Comparison of ENCODE assay signal across 8 mouse cellular contexts in genomic region chr10:94931961-94932832, GRCm38 (mm10). TPM values are rescaled to one million over a fixed set of nuclear protein-coding genes. Genes with fewer than 3 reads are reported as not detected.
DNase-seq lines count a peak whose midpoint lies in the region; ATAC-seq and TF ChIP-seq lines count a peak whose summit lies in the region.

No protein-coding gene starts in this region.

- peak overlapping the region; percentile 56 for H3K27ac ChIP-seq in heart, embryonic 16.5 days (ENCODE audit: low read length)
- H3K27ac ChIP-seq in liver, adult 2 months (replicated peaks; ENCODE audit: insufficient read depth, low read depth, low read length), result peak overlapping the region; percentile 39
- peak overlapping the region; percentile 67; the same call in 1 of the 2 replicates for H3K27ac ChIP-seq in stomach, embryonic 14.5 days (ENCODE audit: low read length)

- no peaks in the 10 kb centered on the region; the same call in 1 of the 2 replicates for H3K4me1 ChIP-seq in heart, embryonic 16.5 days (ENCODE audit: control insufficient read depth, insufficient read depth, low read length)
- peaks cover 7% of the 10 kb centered on the region for H3K4me1 ChIP-seq in liver, adult 2 months (ENCODE audit: control insufficient read depth, insufficient read depth, low read length)
- H3K4me1 ChIP-seq in stomach, embryonic 14.5 days (ENCODE audit: control insufficient read depth, insufficient read depth, low read length), result peaks cover 4% of the 10 kb centered on the region; the same call in 1 of the 2 replicates

- peak; percentile 91 for ATAC-seq in heart, embryonic 16.5 days (replicated peaks; ENCODE audit: extremely low read depth, insufficient read depth, low FRiP score)
- ATAC-seq in stomach, embryonic 14.5 days (ENCODE audit: insufficient number of reproducible peaks, insufficient read depth, low FRiP score, low read depth), result peak; percentile 94; the same call in 1 of the 2 replicates
- ATAC-seq in cerebellum, adult (ENCODE audit: insufficient number of reproducible peaks, low FRiP score, low TSS enrichment), result no peak

- WGBS in heart, embryonic 16.5 days, result 32% methylated on average over 9 of the region's 9 CpGs
- 51% methylated on average over 9 of the region's 9 CpGs for WGBS in liver, adult 2 months
- WGBS in stomach, embryonic 14.5 days, result 27% methylated on average over 9 of the region's 9 CpGs

- no peaks in the 10 kb centered on the region for H3K36me3 ChIP-seq in heart, embryonic 16.5 days (ENCODE audit: control insufficient read depth, insufficient read depth)
- H3K36me3 ChIP-seq in liver, adult 2 months (ENCODE audit: control insufficient read depth, insufficient read depth, low read length), result no peaks in the 10 kb centered on the region
- H3K36me3 ChIP-seq in stomach, embryonic 14.5 days (ENCODE audit: control insufficient read depth, insufficient read depth, low read length), result no peaks in the 10 kb centered on the region

- no peaks in the 10 kb centered on the region for H3K27me3 ChIP-seq in heart, embryonic 16.5 days (ENCODE audit: control insufficient read depth, insufficient read depth, low read length)
- H3K27me3 ChIP-seq in liver, adult 2 months (ENCODE audit: control insufficient read depth, insufficient read depth, low read length), result no peaks in the 10 kb centered on the region
- H3K27me3 ChIP-seq in stomach, embryonic 14.5 days (ENCODE audit: control insufficient read depth, insufficient read depth, low read length), result no peaks in the 10 kb centered on the region

- peak; percentile 41 for DNase-seq in retina, postnatal 1 day
- DNase-seq in retina, embryonic 14.5 days (ENCODE audit: low spot score), result no peak
- peak; percentile 56 for DNase-seq in liver, adult 2 months (ENCODE audit: extremely low read depth, low read depth, low spot score)
- no peak for DNase-seq in thymus, postnatal 25 days
- DNase-seq in frontal cortex, postnatal 25 days (ENCODE audit: low spot score in 2 of 2), result no peak

- no peak overlapping the region for H3K4me3 ChIP-seq in heart, embryonic 16.5 days (ENCODE audit: low read length)
- no peak overlapping the region for H3K4me3 ChIP-seq in liver, adult 2 months (ENCODE audit: insufficient read depth, low read depth, low read length)
- H3K4me3 ChIP-seq in stomach, embryonic 14.5 days (ENCODE audit: low read depth, low read length), result no peak overlapping the region

- no peak for TF ChIP-seq POLR2A in liver, adult 2 months (IDR thresholded peaks at IDR 0.05; ENCODE audit: extremely low read depth, insufficient read depth, low read length)

- no peak for TF ChIP-seq CTCF in liver, adult 2 months (IDR thresholded peaks at IDR 0.05; ENCODE audit: low read depth, low read length)

- no peak overlapping the region for H3K9ac ChIP-seq in heart, embryonic 16.5 days (ENCODE audit: low read length)
- H3K9ac ChIP-seq in liver, adult 2 months (ENCODE audit: low read depth, low read length), result no peak overlapping the region
- H3K9ac ChIP-seq in stomach, embryonic 14.5 days (replicated peaks; ENCODE audit: low read depth, low read length), result no peak overlapping the region

- no peaks in the 10 kb centered on the region for H3K9me3 ChIP-seq in heart, embryonic 16.5 days (replicated peaks; ENCODE audit: control insufficient read depth, low read length)
- no peaks in the 10 kb centered on the region for H3K9me3 ChIP-seq in stomach, embryonic 14.5 days (ENCODE audit: control insufficient read depth, low read depth, low read length)

- no peak overlapping the region for H3K4me2 ChIP-seq in heart, embryonic 16.5 days (ENCODE audit: low read depth, low read length)
- no peak overlapping the region for H3K4me2 ChIP-seq in stomach, embryonic 14.5 days (replicated peaks; ENCODE audit: low read depth, low read length)

- H3K79me2 ChIP-seq in liver, adult 2 months (ENCODE audit: control insufficient read depth, insufficient read depth, low read length), result 0 out of 2 replicates have a peak, but pooled peaks cover 2% of the 10 kb centered on the region

RNA-seq across cellular contexts. Expression of gene Plxnc1, which starts 12.4 kb away (rescaled TPM):
- polyA plus RNA-seq in heart, embryonic 16.5 days (2015; fragmentation: Nextera tagmentation; extraction: Ambion mirVana), result 2.0 TPM in 2 replicates
- 11.6 and 13.9 TPM in 2 replicates for total RNA-seq in liver, adult 2 months (2014; rRNA removed)
- 2.6 and 2.7 TPM in 2 replicates for polyA plus RNA-seq in liver, adult 2 months (2012; rRNA removed)
- polyA plus RNA-seq in stomach, embryonic 14.5 days (2014; fragmentation: Nextera tagmentation; extraction: Ambion mirVana), result 2.0 and 2.3 TPM in 2 replicates

Comparison
In these comparisons a context has a peak if more than half of its experiments do, and no peak if none do; other contexts are left out.
1. DNase-seq: peak in retina, postnatal 1 day (single experiment) and liver, adult 2 months (single experiment); none in retina, embryonic 14.5 days (single experiment), thymus, postnatal 25 days (single experiment) and frontal cortex, postnatal 25 days (0 of 2).
2. Peak in every context shown above with its lines, with median percentiles within 50 percentile points of each other: H3K27ac ChIP-seq.